Mouse (Mus musculus) right cerebral cortex, postnatal 10 days (tissue): ENCODE data around the gene Defb9.
"Not testable (repeated sequence)": the region's sequence is repeated elsewhere in the genome, so short reads cannot be mapped to it uniquely, and the experiment has no call there.

Experiments used
- DNase-seq, 2 experiments: peaks; one replicate each; pipeline ENCODE4 v3.0.0; 2021; ENCODE audit warnings: low spot score in 2 of 2

Gene Defb9

GRCm38 (mm10) chr8:21885321-21885720 lies at the start of gene Defb9:
Defb9 (minus strand) TSS chr8:21885421.
- DNase-seq: not testable (repeated sequence)

GRCm38 (mm10) chr8:21932610-21933009 lies 47.4 kb upstream of the Defb9 start, which contains the start of gene Defb15:
Defb15 (minus strand) TSS chr8:21932710.
- DNase-seq: no peak

GRCm38 (mm10) chr8:21930754-21931153 lies 45.5 kb upstream of the Defb9 start:
- not testable (repeated sequence) for DNase-seq

- DNase-seq: peak in 1 of 2 experiments; percentile 17
These were observed 30.4 kb upstream of the Defb9 start for GRCm38 (mm10) chr8:21915625-21916024.

GRCm38 (mm10) chr8:21912554-21912953 lies 27.3 kb upstream of the Defb9 start:
- no peak for DNase-seq

- no peak for DNase-seq
These were observed 26.7 kb upstream of the Defb9 start for GRCm38 (mm10) chr8:21911931-21912330.

- DNase-seq: not testable (repeated sequence)
These were observed 21.1 kb upstream of the Defb9 start, which contains the start of gene Defb11 for GRCm38 (mm10) chr8:21906290-21906689. Defb11 (minus strand) TSS chr8:21906412.

- DNase-seq: not testable (repeated sequence)
These were observed 26.6 kb downstream of the Defb9 start, which contains the start of gene Defb10 for GRCm38 (mm10) chr8:21858586-21858985. Defb10 (plus strand) TSS chr8:21858901.
